Mouse (Mus musculus): ENCODE results near the gene Dyrk1a.

The Dyrk1a gene

GRCm38 (mm10) chr16:94637423-94637822, 67.6 kb downstream of the Dyrk1a start:
- WGBS: 57% methylated on average over 10 of the region's 10 CpGs

- WGBS: 97% methylated on average over 2 of the region's 2 CpGs
Observed at GRCm38 (mm10) chr16:94641799-94642198, 72.0 kb downstream of the Dyrk1a start.

DNA sequence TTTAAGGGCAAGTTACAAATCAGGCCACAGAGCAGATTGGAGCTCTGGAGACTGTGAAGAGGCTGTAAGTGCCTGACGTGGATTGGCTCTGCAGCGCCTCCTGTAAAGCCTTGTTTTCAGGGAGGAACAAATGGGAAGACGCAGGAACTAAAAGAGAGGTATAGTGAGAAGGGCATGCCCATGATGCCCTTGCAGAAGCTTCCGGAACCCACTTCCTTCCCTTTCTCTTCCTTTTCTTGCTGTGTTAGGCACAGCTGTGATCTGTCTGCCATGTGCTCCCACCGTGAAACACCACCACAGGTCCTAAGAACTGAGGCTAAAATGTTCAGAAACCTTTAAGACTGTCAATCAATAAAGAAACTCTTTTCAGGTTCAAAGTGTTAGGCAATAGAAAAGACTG, 77.3 kb downstream of the Dyrk1a start:
- WGBS: 45% methylated on average over 5 of the region's 5 CpGs

GRCm38 (mm10) chr16:94647925-94648324, 78.1 kb downstream of the Dyrk1a start:
- WGBS: 68% methylated on average over 2 of the region's 2 CpGs

GRCm38 (mm10) chr16:94649861-94650260, 80.1 kb downstream of the Dyrk1a start:
- 56% methylated on average over 3 of the region's 3 CpGs for WGBS

DNA sequence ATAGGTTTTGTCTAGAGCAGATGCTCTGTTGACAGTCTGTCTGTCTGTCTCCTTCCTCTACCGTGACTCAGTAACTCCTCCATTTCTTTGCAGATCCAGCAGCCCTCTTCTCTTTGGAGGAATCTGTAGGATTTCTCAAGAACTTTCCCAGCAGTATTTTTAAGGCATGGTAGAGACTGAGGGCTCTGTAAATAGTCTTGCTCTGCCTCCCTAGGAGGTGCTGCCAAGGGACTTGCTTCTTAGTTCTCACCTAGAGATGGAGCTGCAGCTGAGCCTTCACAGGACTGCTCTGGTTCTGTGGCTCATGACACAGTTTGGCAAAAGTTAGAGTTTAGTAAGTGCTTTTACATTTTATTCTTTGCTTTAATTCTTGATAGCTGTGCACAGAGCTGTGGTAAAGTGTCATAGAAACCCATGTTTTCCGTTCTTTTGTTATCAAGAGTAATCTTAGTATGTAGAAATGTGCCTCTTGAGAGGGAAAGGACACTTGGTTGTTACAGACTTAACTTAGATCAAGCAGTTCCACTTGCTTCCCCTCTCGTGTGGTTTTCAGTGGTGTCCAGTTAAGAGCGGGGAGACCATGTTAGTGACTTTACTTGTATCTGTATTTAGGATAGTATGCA, 82.4 kb downstream of the Dyrk1a start:
- WGBS: 37% methylated on average over 4 of the region's 4 CpGs

DNA sequence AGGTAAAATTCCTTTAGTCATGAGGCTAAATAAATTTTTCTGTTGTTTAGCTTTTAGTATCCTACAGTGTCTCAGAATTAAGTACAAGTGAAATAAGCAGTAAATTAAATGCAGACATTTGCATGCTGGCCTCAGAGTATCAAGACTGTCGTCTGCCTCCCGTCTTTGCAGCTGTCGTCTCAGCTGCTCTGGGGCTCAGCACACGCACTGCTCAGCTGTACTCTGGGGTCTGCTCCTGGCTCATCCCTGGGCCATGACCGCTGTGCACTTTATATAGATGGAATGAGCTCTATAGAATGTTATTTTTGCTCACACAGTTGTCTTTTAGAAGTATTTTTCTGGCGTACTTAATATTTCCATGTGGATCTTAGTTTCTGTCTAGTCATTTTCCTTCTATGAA, 85.3 kb downstream of the Dyrk1a start:
- 59% methylated on average over 6 of the region's 6 CpGs for WGBS

DNA sequence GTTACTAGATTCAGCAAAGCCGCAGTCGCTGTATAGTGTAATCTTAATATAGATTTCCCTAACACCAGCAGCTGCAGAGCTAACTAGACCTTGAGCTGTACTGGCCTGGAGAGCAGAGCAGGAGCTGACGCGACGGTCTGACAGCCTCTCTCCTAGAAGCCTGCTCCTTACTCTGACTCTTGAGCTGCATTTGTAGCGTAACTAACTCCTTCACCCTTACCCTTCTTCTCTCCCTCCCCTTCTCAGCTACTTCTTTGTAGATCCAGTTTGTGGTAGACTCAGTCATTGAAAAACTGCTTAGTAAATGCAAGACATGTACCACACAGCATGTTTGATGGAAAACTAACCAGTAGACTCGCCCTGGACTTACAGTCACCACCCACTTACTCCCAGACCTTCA, 87.1 kb downstream of the Dyrk1a start:
- WGBS: 59% methylated on average over 7 of the region's 7 CpGs

- 82% methylated on average over 7 of the region's 7 CpGs for WGBS
Observed at GRCm38 (mm10) chr16:94659394-94659793, 89.6 kb downstream of the Dyrk1a start.

DNA sequence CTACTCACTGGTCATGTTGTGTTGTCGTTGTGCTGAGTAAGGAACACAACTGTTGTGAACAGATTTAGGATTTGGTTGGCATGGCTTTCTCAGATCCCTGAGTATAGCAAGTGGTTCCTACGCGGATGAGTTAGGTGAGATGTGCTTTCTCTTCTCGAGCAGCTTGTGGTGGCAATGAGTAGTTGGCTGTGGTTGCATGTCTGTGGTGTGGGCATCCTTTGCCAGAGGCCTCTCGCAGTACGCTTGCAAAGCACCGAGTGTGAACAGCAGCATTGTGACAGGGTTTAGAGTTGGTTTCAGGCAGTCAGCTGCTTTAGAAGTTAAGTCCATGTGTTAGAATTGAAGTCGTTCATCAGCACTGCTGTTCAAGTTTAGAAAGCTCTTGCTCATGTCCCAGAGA, 90.4 kb downstream of the Dyrk1a start:
- 33% methylated on average over 8 of the region's 8 CpGs for WGBS

DNA sequence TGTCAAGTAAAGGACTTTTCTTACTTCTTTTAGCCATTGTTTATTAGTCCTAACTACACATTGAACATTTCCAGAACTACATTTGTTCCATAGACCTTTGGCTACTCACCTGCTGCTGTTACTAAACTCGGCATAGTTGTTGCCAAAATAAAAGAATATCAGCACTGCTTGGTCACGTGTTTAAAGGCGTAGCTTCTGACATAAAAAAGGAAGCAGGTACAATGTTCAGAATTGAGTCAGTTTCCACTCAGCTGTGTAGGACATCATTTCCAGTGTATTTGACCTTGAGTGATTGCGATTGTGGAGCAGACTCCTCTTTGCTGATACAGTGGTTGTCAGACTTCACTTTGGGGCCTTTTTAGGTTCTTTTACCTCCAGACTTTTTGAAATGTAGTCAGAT, 97.7 kb downstream of the Dyrk1a start:
- 84% methylated on average over 4 of the region's 4 CpGs for WGBS

DNA sequence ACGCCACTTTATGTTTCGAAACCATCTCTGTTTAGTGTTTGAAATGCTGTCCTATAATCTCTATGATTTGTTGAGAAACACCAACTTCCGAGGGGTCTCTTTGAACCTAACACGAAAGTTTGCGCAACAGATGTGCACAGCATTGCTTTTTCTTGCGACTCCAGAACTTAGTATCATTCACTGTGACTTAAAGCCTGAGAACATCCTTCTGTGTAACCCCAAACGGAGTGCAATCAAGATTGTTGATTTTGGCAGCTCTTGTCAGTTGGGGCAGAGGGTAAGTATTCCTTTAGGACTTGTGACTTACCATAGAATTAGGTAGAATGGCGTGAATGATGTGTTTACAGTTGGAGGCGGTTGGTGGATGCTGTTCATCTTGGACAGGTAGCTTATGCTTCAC, 101.5 kb downstream of the Dyrk1a start:
- 88% methylated on average over 9 of the region's 9 CpGs for WGBS

DNA sequence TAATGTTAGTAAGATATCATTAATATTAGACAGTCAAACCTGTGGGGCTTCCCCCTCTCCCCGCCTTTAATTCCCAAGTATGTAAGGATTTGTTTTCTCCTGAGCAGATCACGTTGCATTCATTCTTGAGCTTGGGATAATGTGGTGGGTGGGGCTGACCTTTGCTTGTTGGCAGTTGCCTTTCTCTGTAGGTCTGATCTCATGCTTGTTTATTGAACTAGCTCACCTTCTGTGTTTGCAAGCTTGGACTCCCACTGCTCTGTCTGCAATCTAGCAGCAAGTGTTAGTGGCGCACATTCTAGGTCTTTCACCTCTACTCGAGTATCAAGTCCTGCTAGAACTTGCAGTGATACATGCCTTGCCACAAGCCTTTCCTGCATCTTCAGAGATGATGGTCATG, 111.1 kb downstream of the Dyrk1a start:
- 66% methylated on average over 4 of the region's 4 CpGs for WGBS

DNA sequence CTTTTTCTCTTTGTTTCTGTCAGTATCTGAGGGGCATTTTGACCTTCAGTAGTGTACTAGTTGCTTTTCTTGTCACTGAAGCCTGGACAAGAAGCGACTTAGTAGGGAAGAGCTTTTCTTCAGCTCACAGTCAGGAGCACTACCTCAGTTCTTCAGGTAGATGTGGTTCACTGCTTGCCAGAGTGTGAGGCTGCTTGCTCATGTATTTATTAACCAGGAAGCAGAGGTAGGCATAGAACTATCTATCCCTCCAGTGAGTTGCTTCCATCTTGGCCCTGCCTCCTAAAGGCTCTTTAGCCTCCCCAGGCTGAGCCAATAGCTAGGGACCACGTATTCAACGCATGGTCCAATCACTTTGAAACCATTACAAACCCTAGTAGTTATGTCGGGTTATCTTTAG, 112.0 kb downstream of the Dyrk1a start:
- 95% methylated on average over 4 of the region's 4 CpGs for WGBS

- WGBS: 60% methylated on average over 4 of the region's 4 CpGs
Observed at GRCm38 (mm10) chr16:94683960-94684359, 114.2 kb downstream of the Dyrk1a start.

DNA sequence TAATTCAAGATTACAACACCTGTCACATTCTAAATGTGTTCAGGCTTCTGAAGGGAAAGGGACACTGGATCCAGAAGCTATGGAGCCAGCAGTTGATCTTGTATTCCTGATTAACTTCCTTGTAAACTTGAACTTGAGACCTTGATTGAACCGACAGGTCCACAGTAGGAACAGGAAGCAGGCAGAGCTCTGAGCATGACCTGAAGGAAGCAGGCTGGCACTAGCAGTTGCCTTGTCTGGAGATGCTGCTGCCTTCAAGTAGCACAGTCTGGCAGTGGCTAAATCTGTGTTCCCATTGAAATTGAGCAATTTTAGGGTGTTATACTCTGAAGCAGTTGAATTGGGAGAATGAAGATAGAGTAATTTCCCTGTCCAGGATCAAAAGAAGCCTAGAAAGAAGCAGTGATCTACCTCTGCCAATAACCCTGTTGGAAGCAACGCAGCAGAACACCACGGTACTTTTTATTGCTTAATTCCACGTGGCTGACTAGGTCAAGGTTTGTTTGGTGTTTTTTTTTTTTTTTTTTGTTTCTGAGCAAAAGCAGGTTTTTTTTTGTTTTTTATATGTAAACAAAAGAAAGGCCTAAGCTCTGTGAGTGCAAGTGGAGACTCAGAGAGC, 124.0 kb downstream of the Dyrk1a start:
- 56% methylated on average over 4 of the region's 4 CpGs for WGBS

- 90% methylated on average over 5 of the region's 5 CpGs for WGBS
Observed at GRCm38 (mm10) chr16:94697553-94697952, 127.7 kb downstream of the Dyrk1a start.

DNA sequence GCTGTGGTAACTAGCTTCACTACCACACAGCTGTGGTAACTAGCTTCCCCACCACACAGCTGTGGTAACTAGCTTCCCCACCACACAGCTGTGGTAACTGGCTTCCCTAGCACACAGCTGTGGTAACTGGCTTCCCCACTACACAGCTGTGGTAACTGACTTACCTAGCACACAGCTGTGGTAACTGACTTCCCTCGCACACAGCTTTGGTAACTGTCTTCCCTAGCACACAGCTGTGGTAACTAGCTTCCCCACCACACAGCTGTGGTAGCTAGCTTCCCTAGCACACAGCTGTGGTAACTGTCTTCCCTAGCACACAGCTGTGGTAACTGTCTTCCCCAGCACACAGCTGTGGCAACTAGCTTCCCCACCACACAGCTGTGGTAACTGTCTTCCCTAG, 128.4 kb downstream of the Dyrk1a start:
- 89% methylated on average over 1 of the region's 1 CpGs for WGBS

- WGBS: 83% methylated on average over 4 of the region's 4 CpGs
Observed at GRCm38 (mm10) chr16:94701141-94701540, 131.3 kb downstream of the Dyrk1a start.

- WGBS: 84% methylated on average over 4 of the region's 4 CpGs
Observed at GRCm38 (mm10) chr16:94701971-94702370, 132.2 kb downstream of the Dyrk1a start.

DNA sequence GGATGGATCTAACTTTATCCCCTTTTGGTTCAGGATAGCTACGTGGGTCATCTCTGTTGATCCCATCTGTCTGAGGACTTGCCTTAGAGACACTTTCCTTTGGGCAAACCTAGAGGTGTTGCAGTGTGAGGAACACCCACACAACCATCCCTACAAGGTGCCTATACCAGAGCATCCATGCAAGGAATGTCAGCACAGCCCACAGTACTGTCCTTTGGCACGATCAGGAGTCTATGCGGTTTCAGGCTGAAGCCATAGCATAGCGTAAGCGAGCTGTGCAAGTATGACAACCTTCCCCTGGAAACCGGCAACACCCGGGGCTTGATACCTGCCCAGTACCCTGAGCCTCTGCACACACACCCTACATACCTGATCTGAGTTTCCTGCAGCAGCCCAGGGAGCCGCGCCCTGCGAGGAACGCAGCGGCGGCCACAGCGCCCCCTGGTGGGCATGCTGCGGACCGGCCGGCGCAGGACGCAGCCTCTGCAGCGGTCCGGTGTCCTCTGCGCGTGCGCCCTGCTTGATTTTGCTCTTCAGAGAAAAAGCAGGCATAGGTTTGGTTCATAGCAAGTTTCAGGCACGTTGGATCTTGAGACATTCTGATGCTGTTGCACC, 143.8 kb downstream of the Dyrk1a start:
- WGBS: 4% methylated on average over 25 of the region's 25 CpGs

GRCm38 (mm10) chr16:94714483-94714882, 144.7 kb downstream of the Dyrk1a start:
- WGBS: 80% methylated on average over 14 of the region's 14 CpGs

- WGBS: 94% methylated on average over 11 of the region's 11 CpGs
Observed at GRCm38 (mm10) chr16:94717051-94717450, 147.2 kb downstream of the Dyrk1a start.
